Mouse (Mus musculus): Measurements from ENCODE around the gene Gnb2. TPM values are rescaled to one million over a fixed set of nuclear protein-coding genes. Genes with fewer than 3 reads are reported as not detected.

The Gnb2 gene
- polyA plus RNA-seq, 1 experiment from 2014 or later: 479 TPM

DNA sequence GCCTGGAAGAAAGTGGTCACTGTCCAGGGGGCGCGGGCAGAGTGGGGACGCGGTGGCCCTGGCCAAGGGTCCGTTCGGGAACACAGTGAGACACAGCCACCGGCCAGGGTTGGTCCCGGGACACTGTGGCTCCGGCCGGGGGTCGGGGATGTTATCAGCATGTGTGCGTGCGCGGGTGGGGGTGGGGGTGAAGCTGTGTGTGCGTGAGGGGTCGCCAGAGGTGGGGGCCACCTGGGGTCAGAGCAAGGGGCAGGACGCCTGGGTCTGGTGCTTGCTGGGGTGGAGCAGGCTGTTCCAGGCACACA, 47.5 kb downstream of the Gnb2 start:
- no peaks in the 10 kb centered on the region for H3K36me3 ChIP-seq (ENCODE audit: control insufficient read depth, insufficient read depth, low read length)
- peak overlapping the region; percentile 33 for H3K9ac ChIP-seq (ENCODE audit: low read length)
- DNase-seq (ENCODE audit: low spot score) (no peak), ATAC-seq (ENCODE audit: insufficient read depth, low FRiP score, low TSS enrichment) (no peak)
- H3K4me3 ChIP-seq (ENCODE audit: low read depth, low read length): peak overlapping the region; percentile 30
- H3K27me3 ChIP-seq (ENCODE audit: control insufficient read depth, insufficient read depth, low read length): no peaks in the 10 kb centered on the region
- H3K9me3 ChIP-seq (ENCODE audit: control insufficient read depth, low read length): no peaks in the 10 kb centered on the region
- H3K4me2 ChIP-seq (ENCODE audit: low read depth): peak overlapping the region; percentile 77
- peaks cover 10% of the 10 kb centered on the region for H3K4me1 ChIP-seq (ENCODE audit: control insufficient read depth, insufficient read depth, low read length)
- under 1% methylated on average over 17 of the region's 17 CpGs for WGBS
- no peak overlapping the region for H3K27ac ChIP-seq (ENCODE audit: low read depth, low read length)

GRCm38 (mm10) chr5:137485071-137485850, 48.0 kb downstream of the Gnb2 start:
- peak; percentile 41 for DNase-seq (ENCODE audit: low spot score)
- Histone ChIP-seq H3K9me3 (ENCODE audit: control insufficient read depth, low read length) (no peaks in the 10 kb centered on the region), H3K27ac (ENCODE audit: low read depth, low read length) (no peak overlapping the region), H3K4me2 (ENCODE audit: low read depth) (peak overlapping the region; percentile 77), H3K36me3 (ENCODE audit: control insufficient read depth, insufficient read depth, low read length) (no peaks in the 10 kb centered on the region), H3K4me1 (ENCODE audit: control insufficient read depth, insufficient read depth, low read length) (peaks cover 10% of the 10 kb centered on the region), H3K4me3 (ENCODE audit: low read depth, low read length) (peak overlapping the region; percentile 30), H3K9ac (ENCODE audit: low read length) (peak overlapping the region; percentile 33), H3K27me3 (ENCODE audit: control insufficient read depth, insufficient read depth, low read length) (no peaks in the 10 kb centered on the region)
- WGBS: 4% methylated on average over 28 of the region's 30 CpGs
- ATAC-seq (ENCODE audit: insufficient read depth, low FRiP score, low TSS enrichment): no peak

GRCm38 (mm10) chr5:137481897-137482296, 51.4 kb downstream of the Gnb2 start:
- H3K4me2 ChIP-seq (ENCODE audit: low read depth): no peak overlapping the region
- DNase-seq (ENCODE audit: low spot score): no peak
- H3K9ac ChIP-seq (ENCODE audit: low read length): no peak overlapping the region
- ATAC-seq (ENCODE audit: insufficient read depth, low FRiP score, low TSS enrichment): no peak
- no peak overlapping the region for H3K27ac ChIP-seq (ENCODE audit: low read depth, low read length)
- H3K9me3 ChIP-seq (ENCODE audit: control insufficient read depth, low read length): no peaks in the 10 kb centered on the region
- H3K4me3 ChIP-seq (ENCODE audit: low read depth, low read length): no peak overlapping the region
- peaks cover 10% of the 10 kb centered on the region for H3K4me1 ChIP-seq (ENCODE audit: control insufficient read depth, insufficient read depth, low read length)
- no peaks in the 10 kb centered on the region for H3K36me3 ChIP-seq (ENCODE audit: control insufficient read depth, insufficient read depth, low read length)
- no peaks in the 10 kb centered on the region for H3K27me3 ChIP-seq (ENCODE audit: control insufficient read depth, insufficient read depth, low read length)
- WGBS: 11% methylated on average over 8 of the region's 8 CpGs

DNA sequence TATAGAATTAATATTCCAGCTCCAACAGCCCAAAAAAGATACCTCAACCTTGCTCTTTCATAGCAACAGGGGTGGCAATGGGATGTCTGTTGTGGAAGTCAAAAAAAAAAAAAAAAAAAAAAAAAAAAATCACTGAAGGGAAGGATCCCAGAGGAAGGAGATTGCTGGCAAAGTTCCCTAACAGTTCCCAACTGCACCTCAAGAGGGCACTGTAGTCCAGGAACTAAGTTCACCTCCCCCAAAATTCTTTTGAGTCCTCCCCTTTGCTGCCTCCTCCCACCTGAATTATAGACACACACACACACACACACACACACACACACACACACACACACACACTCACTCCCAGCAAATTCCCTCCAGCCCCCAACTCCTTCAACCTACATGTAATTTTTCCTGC, 52.2 kb downstream of the Gnb2 start:
- no peak overlapping the region for H3K9ac ChIP-seq (ENCODE audit: low read length)
- no peak overlapping the region for H3K27ac ChIP-seq (ENCODE audit: low read depth, low read length)
- peak; percentile 79 for DNase-seq (ENCODE audit: low spot score)
- H3K36me3 ChIP-seq (ENCODE audit: control insufficient read depth, insufficient read depth, low read length): no peaks in the 10 kb centered on the region
- peaks cover 10% of the 10 kb centered on the region for H3K4me1 ChIP-seq (ENCODE audit: control insufficient read depth, insufficient read depth, low read length)
- H3K4me2 ChIP-seq (ENCODE audit: low read depth): no peak overlapping the region
- no peak overlapping the region for H3K4me3 ChIP-seq (ENCODE audit: low read depth, low read length)
- H3K27me3 ChIP-seq (ENCODE audit: control insufficient read depth, insufficient read depth, low read length): no peaks in the 10 kb centered on the region
- ATAC-seq (ENCODE audit: insufficient read depth, low FRiP score, low TSS enrichment): no peak
- H3K9me3 ChIP-seq (ENCODE audit: control insufficient read depth, low read length): no peaks in the 10 kb centered on the region

Small RNAs within 50 kb of the gene (microRNA-seq; reads per million reads assigned to microRNA genes)
- gene Mir6418: not detected

Other genes with a start within 250 kb of the Gnb2 start
- 14.5 and 14.7 TPM in 2 replicates for gene Ache, start 246.0 kb downstream of the Gnb2 start, polyA plus RNA-seq (2014; fragmentation: Nextera tagmentation; extraction: Ambion mirVana)
- gene Ufsp1, start 238.9 kb downstream of the Gnb2 start, polyA plus RNA-seq (2014; fragmentation: Nextera tagmentation; extraction: Ambion mirVana): 9.3 and 10.9 TPM in 2 replicates
- gene Srrt, start 225.8 kb downstream of the Gnb2 start, polyA plus RNA-seq (2014; fragmentation: Nextera tagmentation; extraction: Ambion mirVana): 151 and 166 TPM in 2 replicates
- gene Trip6, start 219.1 kb downstream of the Gnb2 start, polyA plus RNA-seq (2014; fragmentation: Nextera tagmentation; extraction: Ambion mirVana): 38.1 and 40.3 TPM in 2 replicates
- gene Slc12a9, start 199.9 kb downstream of the Gnb2 start, polyA plus RNA-seq (2014; fragmentation: Nextera tagmentation; extraction: Ambion mirVana): 7.9 and 9.0 TPM in 2 replicates
- gene Ephb4, start 183.4 kb downstream of the Gnb2 start, polyA plus RNA-seq (2014; fragmentation: Nextera tagmentation; extraction: Ambion mirVana): 33.5 and 33.6 TPM in 2 replicates
- 0.05 TPM in 1 of 2 replicates, not detected in the other for gene Zan, start 56.4 kb downstream of the Gnb2 start, polyA plus RNA-seq (2014; fragmentation: Nextera tagmentation; extraction: Ambion mirVana)
- 53.9 and 57.9 TPM in 2 replicates for gene Pop7, start 31.0 kb downstream of the Gnb2 start, polyA plus RNA-seq (2014; fragmentation: Nextera tagmentation; extraction: Ambion mirVana)
- gene Gigyf1, start 15.0 kb downstream of the Gnb2 start, polyA plus RNA-seq (2014; fragmentation: Nextera tagmentation; extraction: Ambion mirVana): 9.5 and 10.6 TPM in 2 replicates
- gene Epo, start 268 bp downstream of the Gnb2 start, polyA plus RNA-seq (2014; fragmentation: Nextera tagmentation; extraction: Ambion mirVana): 0.34 and 0.51 TPM in 2 replicates
- 38.6 and 40.0 TPM in 2 replicates for gene Actl6b, start 20.0 kb upstream of the Gnb2 start, polyA plus RNA-seq (2014; fragmentation: Nextera tagmentation; extraction: Ambion mirVana)
- gene Tfr2, start 36.3 kb upstream of the Gnb2 start, polyA plus RNA-seq (2014; fragmentation: Nextera tagmentation; extraction: Ambion mirVana): 0.97 and 1.2 TPM in 2 replicates
- 27.8 and 28.5 TPM in 2 replicates for gene Mospd3, start 67.5 kb upstream of the Gnb2 start, polyA plus RNA-seq (2014; fragmentation: Nextera tagmentation; extraction: Ambion mirVana)
- 75.5 and 91.9 TPM in 2 replicates for gene Pcolce, start 80.3 kb upstream of the Gnb2 start, polyA plus RNA-seq (2014; fragmentation: Nextera tagmentation; extraction: Ambion mirVana)
- gene Fbxo24, start 95.5 kb upstream of the Gnb2 start, polyA plus RNA-seq (2014; fragmentation: Nextera tagmentation; extraction: Ambion mirVana): 0.21 TPM in 1 of 2 replicates, not detected in the other
- 31.6 and 39.0 TPM in 2 replicates for gene Lrch4, start 95.6 kb upstream of the Gnb2 start, polyA plus RNA-seq (2014; fragmentation: Nextera tagmentation; extraction: Ambion mirVana)
- gene Gm20605, start 95.7 kb upstream of the Gnb2 start, polyA plus RNA-seq (2014; fragmentation: Nextera tagmentation; extraction: Ambion mirVana): 6.7 and 8.2 TPM in 2 replicates
- 5.6 and 6.0 TPM in 2 replicates for gene Sap25, start 107.8 kb upstream of the Gnb2 start, polyA plus RNA-seq (2014; fragmentation: Nextera tagmentation; extraction: Ambion mirVana)
- gene Irs3, start 112.2 kb upstream of the Gnb2 start, polyA plus RNA-seq (2014; fragmentation: Nextera tagmentation; extraction: Ambion mirVana): 0.12 and 0.24 TPM in 2 replicates
- 13.6 and 14.6 TPM in 2 replicates for gene Agfg2, start 151.2 kb upstream of the Gnb2 start, polyA plus RNA-seq (2014; fragmentation: Nextera tagmentation; extraction: Ambion mirVana)
- 3.8 and 4.4 TPM in 2 replicates for gene Nyap1, start 208.1 kb upstream of the Gnb2 start, polyA plus RNA-seq (2014; fragmentation: Nextera tagmentation; extraction: Ambion mirVana)
- gene Tsc22d4, start 212.2 kb upstream of the Gnb2 start, polyA plus RNA-seq (2014; fragmentation: Nextera tagmentation; extraction: Ambion mirVana): 73.9 and 75.6 TPM in 2 replicates
- gene Ppp1r35, start 245.3 kb upstream of the Gnb2 start, polyA plus RNA-seq (2014; fragmentation: Nextera tagmentation; extraction: Ambion mirVana): 71.1 and 71.2 TPM in 2 replicates

Data from neural tube, embryonic 11.5 days (tissue).